Mouse (Mus musculus) midbrain, embryonic 11.5 days (tissue): ENCODE measurements at regions not wholly inside any gene's neighbourhood (a gene's known extent, or its start where the extent isn't known, plus 50 kb on each side); places are given as distances from the start of the nearest gene placed in this dataset.
"Not testable (repeated sequence)": the region's sequence is repeated elsewhere in the genome, so short reads cannot be mapped to it uniquely, and the experiment has no call there.

Experiments used
- ATAC-seq: fragments of 200-750 bp; cut with Nextera tagmentation; 2 replicates; pipeline ENCODE4 v1.8.0; 2017; ENCODE audit warnings: moderate TSS enrichment, moderate library complexity; ENCODE audit not compliant: low FRiP score
- DNase-seq: peaks from one replicate; pipeline ENCODE4 v3.0.0; 2015; ENCODE audit warnings: low spot score; ENCODE audit errors: missing footprints
- H3K27ac ChIP-seq: fragments of 300-500 bp; sonication (generic); 2 replicates; pipeline ENCODE4 v1.5.1; 2014; ENCODE audit warnings: low read depth, low read length
- H3K27me3 ChIP-seq: fragments of 300-500 bp; sonication (generic); 2 replicates; pipeline ENCODE4 v1.6.1; 2014; ENCODE audit warnings: mild to moderate bottlenecking, low read length, moderate library complexity, mixed read lengths; ENCODE audit not compliant: control insufficient read depth, insufficient read depth
- H3K36me3 ChIP-seq: fragments of 300-500 bp; sonication (generic); 2 replicates; pipeline ENCODE4 v1.6.1; 2014; ENCODE audit warnings: mild to moderate bottlenecking, low read length, moderate library complexity, mixed read lengths; ENCODE audit not compliant: control insufficient read depth, insufficient read depth
- H3K4me1 ChIP-seq: fragments of 300-500 bp; sonication (generic); 2 replicates; pipeline ENCODE4 v1.6.1; 2014; ENCODE audit warnings: low read length; ENCODE audit not compliant: control insufficient read depth, insufficient read depth
- H3K4me2 ChIP-seq: fragments of 300-500 bp; sonication (generic); 2 replicates; pipeline ENCODE4 v1.6.1; 2014; ENCODE audit warnings: mild to moderate bottlenecking, moderate library complexity
- H3K4me3 ChIP-seq: fragments of 300-500 bp; sonication (generic); 2 replicates; pipeline ENCODE4 v1.5.1; 2014; ENCODE audit warnings: low read depth, low read length
- H3K9ac ChIP-seq: fragments of 300-500 bp; sonication (generic); 2 replicates; pipeline ENCODE4 v1.6.1; 2014; ENCODE audit warnings: low read length
- H3K9me3 ChIP-seq: fragments of 300-500 bp; sonication (generic); 2 replicates; pipeline ENCODE4 v1.6.1; 2016; ENCODE audit warnings: low read length; ENCODE audit not compliant: control insufficient read depth
- WGBS: fragments of 180-500 bp; shearing (Covaris S2); extraction: QIAGEN DNeasy Blood & Tissue Kit; methylation state at CpG from one replicate; pipeline ENCODE4 v1.1.7; 2014; 5-methylcytosine and 5-hydroxymethylcytosine counted together

DNA sequence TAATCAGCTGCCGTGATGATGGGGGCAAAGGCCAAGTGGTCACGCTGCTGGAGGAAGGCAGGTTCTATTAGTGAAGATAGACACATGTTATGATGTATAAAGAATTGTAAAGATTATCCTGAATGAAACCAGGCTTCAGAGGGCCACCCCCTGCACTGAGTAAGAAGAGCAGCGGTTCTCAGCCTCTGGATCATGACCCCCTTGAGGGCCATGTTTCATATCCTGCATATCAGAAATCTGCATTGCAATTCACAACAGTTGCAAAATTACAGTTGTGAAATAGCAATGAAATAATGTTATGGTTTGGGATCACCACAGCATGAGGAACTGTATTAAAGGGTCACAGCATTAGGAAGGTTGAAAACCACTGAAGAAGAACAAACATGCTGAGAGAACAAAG, 162.5 kb upstream of the Zranb2 start:
- no peak overlapping the region for H3K4me3 ChIP-seq
- no peak overlapping the region for H3K9ac ChIP-seq
- no peaks in the 10 kb centered on the region for H3K36me3 ChIP-seq
- no peaks in the 10 kb centered on the region for H3K4me1 ChIP-seq
- no peak overlapping the region for H3K27ac ChIP-seq
- ATAC-seq (no peak), DNase-seq (no peak)
- no peaks in the 10 kb centered on the region for H3K27me3 ChIP-seq
- 72% methylated on average over 3 of the region's 3 CpGs for WGBS
- no peaks in the 10 kb centered on the region for H3K9me3 ChIP-seq
- no peak overlapping the region for H3K4me2 ChIP-seq

DNA sequence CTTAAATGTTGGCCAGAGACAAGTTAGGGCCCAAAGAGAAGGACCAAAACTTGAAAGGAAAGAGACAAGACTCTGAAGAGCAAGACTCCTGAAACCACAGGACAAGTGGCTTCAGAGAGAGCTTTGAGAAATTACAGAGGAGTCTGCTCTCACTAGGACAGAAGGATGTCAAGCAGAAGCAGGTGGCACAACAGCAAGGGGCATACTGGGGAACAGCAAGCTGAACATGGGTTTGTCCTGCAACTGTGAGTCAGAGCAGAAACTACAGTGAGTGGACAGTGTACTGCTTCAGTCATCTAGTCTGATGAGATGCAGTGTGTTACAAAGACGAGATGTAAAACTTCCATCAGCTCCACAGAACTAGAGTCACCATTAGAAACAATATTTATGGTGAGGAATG, 160.6 kb upstream of the Zranb2 start:
- ATAC-seq (no peak), DNase-seq (no peak)
- Histone ChIP-seq H3K27ac (no peak overlapping the region), H3K9ac (no peak overlapping the region), H3K27me3 (no peaks in the 10 kb centered on the region), H3K36me3 (no peaks in the 10 kb centered on the region), H3K4me3 (no peak overlapping the region), H3K9me3 (no peaks in the 10 kb centered on the region), H3K4me2 (no peak overlapping the region), H3K4me1 (no peaks in the 10 kb centered on the region)
- 75% methylated on average over 1 of the region's 1 CpGs for WGBS

DNA sequence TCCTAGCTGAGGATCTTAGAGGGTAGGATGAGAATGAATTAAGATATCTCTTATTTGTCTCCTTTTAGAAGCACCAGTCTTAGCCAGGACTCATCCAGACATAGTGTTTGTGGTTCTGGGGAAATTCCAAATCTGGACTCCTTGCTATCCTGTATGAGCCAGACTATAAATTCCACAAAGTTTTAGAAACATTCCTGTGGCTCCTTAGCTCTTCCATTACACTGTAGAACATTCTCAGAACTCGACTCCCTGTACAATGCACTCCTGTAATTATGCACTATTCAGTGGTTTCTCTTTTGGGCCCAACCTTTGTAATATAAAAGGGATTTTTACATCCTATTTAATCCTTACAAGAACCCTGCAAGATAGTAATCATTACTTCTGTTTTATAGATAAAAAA, 159.8 kb upstream of the Zranb2 start:
- Histone ChIP-seq H3K36me3 (no peaks in the 10 kb centered on the region), H3K4me3 (no peak overlapping the region), H3K27me3 (no peaks in the 10 kb centered on the region), H3K4me1 (no peaks in the 10 kb centered on the region), H3K9ac (no peak overlapping the region), H3K4me2 (no peak overlapping the region), H3K9me3 (no peaks in the 10 kb centered on the region), H3K27ac (no peak overlapping the region)
- no peak for ATAC-seq
- DNase-seq, result no peak
- 79% methylated on average over 1 of the region's 1 CpGs for WGBS

DNA sequence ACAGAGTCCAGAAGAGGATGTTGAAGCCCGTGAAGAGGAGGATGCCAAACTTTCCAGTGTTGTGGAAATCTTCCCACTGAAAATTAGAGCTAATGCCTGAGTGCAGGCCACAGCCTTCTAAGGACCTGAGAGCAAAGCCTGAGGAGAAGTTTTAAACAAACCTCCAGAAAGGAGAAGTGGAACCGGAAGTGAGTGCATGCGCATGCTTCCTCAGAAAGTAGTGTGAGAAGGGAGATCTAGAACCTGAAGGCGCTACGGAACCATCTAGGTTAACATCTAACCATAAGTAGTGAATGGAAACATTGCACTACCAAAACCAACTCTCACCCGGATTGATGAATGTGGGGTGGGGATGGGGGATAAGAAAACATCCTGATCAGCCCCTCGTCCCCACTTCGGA, 156.4 kb upstream of the Zranb2 start:
- H3K9ac ChIP-seq, result no peak overlapping the region
- WGBS, result 90% methylated on average over 8 of the region's 8 CpGs

DNA sequence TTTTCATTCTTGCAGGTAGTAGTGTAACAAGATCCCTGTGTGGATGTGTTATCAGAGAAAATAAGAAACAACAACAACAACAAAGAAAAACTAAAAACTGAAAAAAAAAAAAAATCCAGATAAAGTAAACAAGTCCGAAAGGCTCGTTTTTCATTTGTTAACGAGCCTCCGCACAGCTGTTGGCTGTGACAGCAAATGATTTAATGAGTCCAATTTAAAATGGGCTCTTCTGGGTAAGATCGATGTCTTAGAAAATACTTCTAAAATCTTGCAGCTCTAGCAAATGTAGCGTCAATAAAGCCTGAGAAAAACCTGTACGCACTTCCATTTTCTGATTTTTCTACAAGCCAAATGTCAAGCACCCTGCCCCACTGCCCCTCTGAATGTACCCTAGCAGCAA, 155.8 kb upstream of the Zranb2 start:
- ATAC-seq (no peak), DNase-seq (no peak)
- no peak overlapping the region for H3K27ac ChIP-seq
- H3K4me3 ChIP-seq, result no peak overlapping the region
- no peaks in the 10 kb centered on the region for H3K4me1 ChIP-seq
- H3K9ac ChIP-seq, result no peak overlapping the region
- no peaks in the 10 kb centered on the region for H3K27me3 ChIP-seq
- H3K36me3 ChIP-seq, result no peaks in the 10 kb centered on the region
- H3K4me2 ChIP-seq, result no peak overlapping the region
- 87% methylated on average over 7 of the region's 7 CpGs for WGBS
- no peaks in the 10 kb centered on the region for H3K9me3 ChIP-seq

More for the DNA sequence above, 156.4 kb upstream of the Zranb2 start:
- H3K4me1 ChIP-seq, result no peaks in the 10 kb centered on the region
- H3K9me3 ChIP-seq, result no peaks in the 10 kb centered on the region
- H3K4me2 ChIP-seq, result no peak overlapping the region
- no peak for DNase-seq
- no peak overlapping the region for H3K27ac ChIP-seq
- no peak for ATAC-seq
- H3K4me3 ChIP-seq, result no peak overlapping the region
- no peaks in the 10 kb centered on the region for H3K27me3 ChIP-seq
- H3K36me3 ChIP-seq, result no peaks in the 10 kb centered on the region

DNA sequence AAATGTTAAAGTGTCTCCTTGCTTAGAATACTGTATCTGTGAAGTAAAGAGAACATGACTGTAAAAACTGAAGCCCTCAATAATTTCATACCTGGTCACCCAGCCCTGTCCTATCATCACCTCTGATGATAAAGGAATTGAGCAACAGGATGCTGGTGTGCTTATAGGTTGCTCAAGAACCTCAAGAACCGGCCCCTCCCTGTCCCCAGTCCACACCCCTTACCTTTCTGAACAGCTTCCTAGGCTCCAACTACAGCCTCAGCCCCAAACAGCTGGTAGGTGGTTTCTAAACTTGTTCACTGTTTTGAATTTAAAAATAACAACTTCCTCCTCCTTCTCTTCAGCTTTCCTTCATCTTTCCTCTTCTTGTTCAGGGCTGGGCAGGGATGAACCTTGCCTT, 142.1 kb upstream of the Zranb2 start:
- H3K4me1 ChIP-seq, result no peaks in the 10 kb centered on the region
- no peaks in the 10 kb centered on the region for H3K36me3 ChIP-seq
- H3K27ac ChIP-seq, result no peak overlapping the region
- DNase-seq (no peak), ATAC-seq (no peak)
- H3K9me3 ChIP-seq, result no peaks in the 10 kb centered on the region
- no peaks in the 10 kb centered on the region for H3K27me3 ChIP-seq
- H3K4me3 ChIP-seq, result no peak overlapping the region
- H3K4me2 ChIP-seq, result no peak overlapping the region
- H3K9ac ChIP-seq, result no peak overlapping the region
- WGBS, result 76% methylated on average over 1 of the region's 1 CpGs

DNA sequence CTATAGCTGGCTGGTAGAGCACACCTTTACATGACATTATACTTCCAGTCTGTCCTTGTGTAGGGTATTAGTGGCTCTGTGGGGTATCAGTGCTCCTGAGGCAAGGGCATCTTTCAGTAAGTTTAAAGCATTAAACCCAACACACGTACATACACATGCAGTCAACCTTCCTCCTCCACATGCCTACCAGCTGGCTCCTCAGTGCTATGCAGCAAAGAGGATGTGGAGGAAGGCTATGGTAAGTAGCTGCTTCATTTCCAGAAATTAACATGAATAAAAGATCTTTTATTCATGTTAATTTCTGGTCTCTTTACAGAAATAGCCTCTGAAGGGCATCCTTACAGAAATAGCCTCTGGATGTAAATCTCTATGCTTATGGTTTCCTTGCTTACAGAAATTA, 140.1 kb upstream of the Zranb2 start:
- ATAC-seq, result no peak
- 68% methylated on average over 1 of the region's 1 CpGs for WGBS
- no peak overlapping the region for H3K27ac ChIP-seq

DNA sequence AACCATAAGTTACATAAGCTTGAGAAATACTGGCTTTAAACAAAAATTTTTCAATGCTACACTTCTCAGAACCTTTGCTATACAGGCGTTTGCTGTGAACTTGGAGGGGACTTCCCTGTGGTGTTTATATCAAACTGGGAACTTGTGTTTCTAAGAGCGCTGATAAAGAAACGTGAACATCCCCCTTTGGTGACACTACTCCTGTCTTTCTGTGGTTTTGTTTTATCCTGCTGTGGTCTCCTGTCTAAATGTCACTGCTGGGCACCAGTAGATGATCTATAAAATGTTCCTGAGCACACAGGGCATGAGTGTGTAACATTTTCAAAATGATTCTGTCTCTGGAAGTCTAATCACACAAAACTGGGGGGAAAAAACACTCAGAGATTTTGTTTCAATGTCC, 134.1 kb upstream of the Zranb2 start:
- H3K27me3 ChIP-seq, result no peaks in the 10 kb centered on the region
- H3K27ac ChIP-seq, result no peak overlapping the region
- no peak overlapping the region for H3K4me2 ChIP-seq
- no peaks in the 10 kb centered on the region for H3K9me3 ChIP-seq
- H3K36me3 ChIP-seq, result no peaks in the 10 kb centered on the region
- no peak overlapping the region for H3K9ac ChIP-seq
- DNase-seq (no peak), ATAC-seq (no peak)
- 82% methylated on average over 3 of the region's 3 CpGs for WGBS
- H3K4me3 ChIP-seq, result no peak overlapping the region
- no peaks in the 10 kb centered on the region for H3K4me1 ChIP-seq

More for the DNA sequence above, 140.1 kb upstream of the Zranb2 start:
- no peaks in the 10 kb centered on the region for H3K27me3 ChIP-seq
- H3K4me2 ChIP-seq, result no peak overlapping the region
- no peaks in the 10 kb centered on the region for H3K4me1 ChIP-seq
- no peaks in the 10 kb centered on the region for H3K36me3 ChIP-seq
- H3K9me3 ChIP-seq, result no peaks in the 10 kb centered on the region
- no peak for DNase-seq
- no peak overlapping the region for H3K9ac ChIP-seq
- H3K4me3 ChIP-seq, result no peak overlapping the region

DNA sequence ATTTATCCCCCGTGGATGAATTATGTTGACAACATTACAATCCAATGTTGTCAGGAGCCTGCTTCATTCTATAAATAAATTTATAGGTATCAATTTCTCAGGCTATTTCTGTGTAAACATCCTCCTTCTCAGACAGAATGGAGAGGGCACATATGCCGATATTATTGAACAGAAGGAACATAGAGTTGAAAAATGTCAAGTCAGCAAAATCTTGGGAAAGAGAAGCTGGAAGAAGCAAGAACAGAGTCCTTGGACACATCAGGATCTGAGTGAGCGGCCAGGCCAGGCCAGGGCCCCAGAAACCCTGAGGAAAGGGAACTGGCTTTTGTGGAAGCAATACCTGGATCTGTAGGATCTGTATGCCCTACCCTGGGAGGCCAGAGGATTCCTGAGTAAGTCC, 129.9 kb upstream of the Zranb2 start:
- Histone ChIP-seq H3K36me3 (no peaks in the 10 kb centered on the region), H3K27ac (no peak overlapping the region), H3K4me3 (no peak overlapping the region), H3K4me1 (no peaks in the 10 kb centered on the region), H3K4me2 (no peak overlapping the region), H3K9me3 (no peaks in the 10 kb centered on the region), H3K27me3 (no peaks in the 10 kb centered on the region), H3K9ac (no peak overlapping the region)
- no peak for DNase-seq
- 88% methylated on average over 3 of the region's 3 CpGs for WGBS
- ATAC-seq, result no peak

DNA sequence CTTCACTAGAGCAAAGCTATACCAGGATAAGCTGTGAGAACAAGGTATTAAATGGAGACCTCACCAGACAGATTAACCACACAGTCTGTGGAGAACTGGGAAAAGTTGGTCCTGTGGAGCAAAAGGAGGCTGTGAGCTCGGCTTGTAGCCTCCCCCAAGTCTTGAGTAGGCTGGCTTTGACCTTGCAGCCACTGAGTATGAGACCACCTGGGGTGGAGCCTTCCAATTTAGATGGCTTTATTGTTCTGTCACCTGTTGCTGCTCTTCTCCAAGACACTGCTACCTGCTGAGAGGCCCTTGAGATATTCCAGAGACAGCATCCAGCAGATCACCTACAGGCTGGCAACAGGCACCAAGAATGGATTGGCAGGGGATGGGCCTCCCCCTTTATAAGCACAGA, 110.5 kb upstream of the Zranb2 start:
- H3K9ac ChIP-seq, H3K4me3 ChIP-seq, H3K27me3 ChIP-seq, H3K36me3 ChIP-seq, DNase-seq, H3K27ac ChIP-seq, H3K9me3 ChIP-seq, H3K4me2 ChIP-seq, ATAC-seq, H3K4me1 ChIP-seq: not testable (repeated sequence)
- 63% methylated on average over 1 of the region's 1 CpGs for WGBS
